Mouse (Mus musculus): ENCODE data around the gene Them5. TPM values are rescaled to one million over a fixed set of nuclear protein-coding genes. Genes with fewer than 3 reads are reported as not detected.

Them5 gene
- polyA plus RNA-seq, 1 experiment, result not detected

- no peak overlapping the region for H3K27ac ChIP-seq (ENCODE audit: insufficient read depth, low read length)
- H3K4me1 ChIP-seq (ENCODE audit: control insufficient read depth, insufficient read depth, low read length), result no peaks in the 10 kb centered on the region; the same call in none of the 2 replicates
- no peak for TF ChIP-seq CTCF (IDR thresholded peaks at IDR 0.05; ENCODE audit: borderline replicate concordance, insufficient read depth, low read length)
- TF ChIP-seq POLR2A (IDR thresholded peaks at IDR 0.05; ENCODE audit: low read depth, low read length), result no peak
- no peak overlapping the region for H3K4me3 ChIP-seq (ENCODE audit: insufficient read depth, low read length)
These were observed 35.4 kb downstream of the Them5 start for GRCm38 (mm10) chr3:94377028-94377923.

- peaks cover 2% of the 10 kb centered on the region for H3K4me1 ChIP-seq (ENCODE audit: control insufficient read depth, insufficient read depth, low read length)
- no peak overlapping the region for H3K4me3 ChIP-seq (ENCODE audit: insufficient read depth, low read length)
- TF ChIP-seq CTCF (IDR thresholded peaks at IDR 0.05; ENCODE audit: borderline replicate concordance, insufficient read depth, low read length) (no peak), POLR2A (IDR thresholded peaks at IDR 0.05; ENCODE audit: low read depth, low read length) (no peak)
- no peak overlapping the region for H3K27ac ChIP-seq (ENCODE audit: insufficient read depth, low read length)
These were observed 38.1 kb downstream of the Them5 start for GRCm38 (mm10) chr3:94379831-94380510.

GRCm38 (mm10) chr3:94382308-94382707 lies 40.4 kb downstream of the Them5 start:
- Histone ChIP-seq H3K4me3 (ENCODE audit: insufficient read depth, low read length) (no peak overlapping the region), H3K27ac (ENCODE audit: insufficient read depth, low read length) (no peak overlapping the region), H3K4me1 (ENCODE audit: control insufficient read depth, insufficient read depth, low read length) (peaks cover 2% of the 10 kb centered on the region)
- no peak for TF ChIP-seq CTCF (IDR thresholded peaks at IDR 0.05; ENCODE audit: borderline replicate concordance, insufficient read depth, low read length)
- no peak for TF ChIP-seq POLR2A (IDR thresholded peaks at IDR 0.05; ENCODE audit: low read depth, low read length)

- no peak overlapping the region for H3K4me3 ChIP-seq (ENCODE audit: insufficient read depth, low read length)
- TF ChIP-seq CTCF (IDR thresholded peaks at IDR 0.05; ENCODE audit: borderline replicate concordance, insufficient read depth, low read length) (no peak), POLR2A (IDR thresholded peaks at IDR 0.05; ENCODE audit: low read depth, low read length) (no peak)
- H3K4me1 ChIP-seq (ENCODE audit: control insufficient read depth, insufficient read depth, low read length), result peaks cover 2% of the 10 kb centered on the region
- no peak overlapping the region for H3K27ac ChIP-seq (ENCODE audit: insufficient read depth, low read length)
These were observed 41.6 kb downstream of the Them5 start for GRCm38 (mm10) chr3:94383476-94383875.

GRCm38 (mm10) chr3:94386671-94387070 lies 44.8 kb downstream of the Them5 start:
- Histone ChIP-seq H3K4me1 (ENCODE audit: control insufficient read depth, insufficient read depth, low read length) (peaks cover 2% of the 10 kb centered on the region; the same call in 1 of the 2 replicates), H3K4me3 (ENCODE audit: insufficient read depth, low read length) (no peak overlapping the region), H3K27ac (ENCODE audit: insufficient read depth, low read length) (no peak overlapping the region)
- TF ChIP-seq POLR2A (IDR thresholded peaks at IDR 0.05; ENCODE audit: low read depth, low read length) (no peak), CTCF (IDR thresholded peaks at IDR 0.05; ENCODE audit: borderline replicate concordance, insufficient read depth, low read length) (no peak)

GRCm38 (mm10) chr3:94387391-94387790 lies 45.5 kb downstream of the Them5 start:
- Histone ChIP-seq H3K4me3 (ENCODE audit: insufficient read depth, low read length) (no peak overlapping the region), H3K4me1 (ENCODE audit: control insufficient read depth, insufficient read depth, low read length) (peaks cover 2% of the 10 kb centered on the region; the same call in 1 of the 2 replicates), H3K27ac (ENCODE audit: insufficient read depth, low read length) (no peak overlapping the region)
- TF ChIP-seq CTCF (IDR thresholded peaks at IDR 0.05; ENCODE audit: borderline replicate concordance, insufficient read depth, low read length), result no peak
- TF ChIP-seq POLR2A (IDR thresholded peaks at IDR 0.05; ENCODE audit: low read depth, low read length), result no peak

- TF ChIP-seq CTCF (IDR thresholded peaks at IDR 0.05; ENCODE audit: borderline replicate concordance, insufficient read depth, low read length), result no peak
- TF ChIP-seq POLR2A (IDR thresholded peaks at IDR 0.05; ENCODE audit: low read depth, low read length), result no peak
- Histone ChIP-seq H3K4me3 (ENCODE audit: insufficient read depth, low read length) (no peak overlapping the region), H3K27ac (ENCODE audit: insufficient read depth, low read length) (no peak overlapping the region), H3K4me1 (ENCODE audit: control insufficient read depth, insufficient read depth, low read length) (peaks cover 2% of the 10 kb centered on the region; the same call in 1 of the 2 replicates)
These were observed 46.1 kb downstream of the Them5 start for GRCm38 (mm10) chr3:94388047-94388446.

GRCm38 (mm10) chr3:94389420-94389819 lies 47.5 kb downstream of the Them5 start:
- Histone ChIP-seq H3K4me1 (ENCODE audit: control insufficient read depth, insufficient read depth, low read length) (no peaks in the 10 kb centered on the region), H3K4me3 (ENCODE audit: insufficient read depth, low read length) (no peak overlapping the region), H3K27ac (ENCODE audit: insufficient read depth, low read length) (no peak overlapping the region)
- no peak for TF ChIP-seq POLR2A (IDR thresholded peaks at IDR 0.05; ENCODE audit: low read depth, low read length)
- TF ChIP-seq CTCF (IDR thresholded peaks at IDR 0.05; ENCODE audit: borderline replicate concordance, insufficient read depth, low read length), result no peak

GRCm38 (mm10) chr3:94391001-94391400 lies 49.1 kb downstream of the Them5 start:
- Histone ChIP-seq H3K27ac (ENCODE audit: insufficient read depth, low read length) (no peak overlapping the region), H3K4me3 (ENCODE audit: insufficient read depth, low read length) (no peak overlapping the region), H3K4me1 (ENCODE audit: control insufficient read depth, insufficient read depth, low read length) (no peaks in the 10 kb centered on the region)
- TF ChIP-seq POLR2A (IDR thresholded peaks at IDR 0.05; ENCODE audit: low read depth, low read length) (no peak), CTCF (IDR thresholded peaks at IDR 0.05; ENCODE audit: borderline replicate concordance, insufficient read depth, low read length) (no peak)

GRCm38 (mm10) chr3:94392128-94392527 lies 50.2 kb downstream of the Them5 start:
- no peak for TF ChIP-seq POLR2A (IDR thresholded peaks at IDR 0.05; ENCODE audit: low read depth, low read length)
- H3K4me3 ChIP-seq (ENCODE audit: insufficient read depth, low read length), result no peak overlapping the region
- H3K4me1 ChIP-seq (ENCODE audit: control insufficient read depth, insufficient read depth, low read length), result no peaks in the 10 kb centered on the region
- H3K27ac ChIP-seq (ENCODE audit: insufficient read depth, low read length), result no peak overlapping the region

All from embryonic fibroblast, embryonic 13.5 days (primary cell).